Mouse (Mus musculus) frontal cortex, postnatal 10 days (tissue): ENCODE results near the gene Efs.
A peak's percentile ranks its signal among the peaks of the same experiment; 100 is the strongest.
"Not testable (repeated sequence)": the region's sequence is repeated elsewhere in the genome, so short reads cannot be mapped to it uniquely, and the experiment has no call there.

Source experiments
- DNase-seq, 2 experiments: peaks; one replicate each; pipeline ENCODE4 v3.0.0; 2022; ENCODE audit warnings: low spot score in 2 of 2, mixed read lengths in 1 of 2

Gene Efs

DNA sequence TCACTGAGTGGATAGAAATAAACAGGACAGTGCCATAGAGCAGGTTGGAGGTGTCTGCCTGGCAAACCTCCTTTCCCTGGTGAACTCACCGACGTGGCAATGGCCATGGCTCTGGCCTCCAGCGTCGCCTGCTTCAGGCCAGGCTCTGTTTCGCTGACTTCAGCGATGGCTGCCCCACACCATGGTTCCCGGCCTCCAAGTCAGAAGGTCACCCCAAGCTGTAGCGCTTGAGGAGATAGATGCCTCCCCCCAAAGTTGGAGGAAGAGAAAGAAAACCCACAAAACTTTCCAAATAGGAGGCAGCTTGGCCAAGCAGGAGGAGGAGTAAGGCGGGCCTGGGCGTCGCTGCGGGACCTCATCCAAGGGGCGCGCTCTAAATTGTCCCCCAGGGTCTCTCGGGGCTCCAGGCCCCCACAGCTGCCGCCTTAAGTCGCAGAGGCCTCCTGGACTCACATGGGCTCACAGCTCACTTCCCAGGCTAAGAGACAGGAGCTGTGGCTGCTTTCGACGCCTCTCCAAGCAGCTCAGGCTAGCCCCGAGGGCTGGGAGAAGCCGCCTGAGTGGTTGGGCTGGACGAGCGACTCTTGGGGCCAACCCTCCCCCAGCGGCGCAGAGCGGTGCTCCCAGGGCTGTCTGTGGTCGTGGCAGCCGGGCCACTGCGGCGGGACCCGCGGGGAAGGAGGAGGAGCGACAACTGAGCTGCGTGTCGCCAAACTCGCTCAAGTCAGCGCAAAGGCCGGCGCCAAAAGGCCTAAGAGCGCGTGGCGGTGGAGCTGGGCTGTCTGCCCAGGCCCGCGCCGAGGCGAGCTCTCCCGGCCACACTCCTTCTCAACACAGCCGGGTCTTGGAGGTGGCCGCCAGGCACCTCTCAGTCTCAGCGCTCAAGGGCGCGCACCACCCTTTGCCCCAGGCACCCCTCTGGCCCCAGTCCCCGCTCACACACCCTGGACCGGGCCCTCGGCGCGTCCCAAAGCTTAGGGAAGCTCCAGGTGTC, at the start of gene Efs:
TSS of gene Efs (minus strand) at position 778 of the 994 bp plus-strand sequence.
- DNase-seq: peak in 1 of 2 experiments; percentile 52

DNA sequence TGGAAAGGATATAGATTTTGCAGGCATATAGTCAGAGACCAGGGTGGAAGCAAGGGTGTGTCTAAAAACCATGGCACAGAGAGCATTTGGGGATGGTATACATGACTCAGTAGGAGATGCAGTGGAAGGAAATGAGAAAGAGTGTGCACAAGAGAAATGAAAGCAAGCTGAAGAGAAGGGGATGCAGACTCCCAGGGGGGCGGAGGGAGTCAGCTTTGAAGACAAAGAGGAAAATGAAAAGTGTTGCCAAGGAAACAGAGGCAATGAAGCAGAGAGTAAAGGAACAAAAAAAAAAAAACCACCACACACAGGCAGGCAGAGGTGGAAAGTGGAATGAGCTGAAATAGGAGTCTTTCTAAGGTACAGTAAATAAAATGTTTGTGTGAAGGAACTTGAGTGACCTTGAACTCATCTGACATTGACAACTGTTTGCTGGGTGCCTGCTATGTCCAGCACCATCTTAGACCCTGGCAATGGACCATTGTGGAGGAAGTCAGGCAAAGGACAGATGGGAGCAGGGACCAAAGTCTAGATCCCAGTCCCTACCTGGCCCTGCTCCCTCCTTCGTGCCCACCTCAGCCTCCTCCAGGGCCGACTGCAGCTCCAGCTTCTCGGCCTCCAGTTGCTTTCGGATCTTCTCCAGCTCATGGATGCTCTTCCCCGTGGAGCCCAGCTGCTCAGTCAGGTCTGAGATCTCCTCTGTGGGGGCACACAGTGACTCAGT, 48.3 kb upstream of the Efs start:
- peak; percentile 47 to 55 for DNase-seq

DNA sequence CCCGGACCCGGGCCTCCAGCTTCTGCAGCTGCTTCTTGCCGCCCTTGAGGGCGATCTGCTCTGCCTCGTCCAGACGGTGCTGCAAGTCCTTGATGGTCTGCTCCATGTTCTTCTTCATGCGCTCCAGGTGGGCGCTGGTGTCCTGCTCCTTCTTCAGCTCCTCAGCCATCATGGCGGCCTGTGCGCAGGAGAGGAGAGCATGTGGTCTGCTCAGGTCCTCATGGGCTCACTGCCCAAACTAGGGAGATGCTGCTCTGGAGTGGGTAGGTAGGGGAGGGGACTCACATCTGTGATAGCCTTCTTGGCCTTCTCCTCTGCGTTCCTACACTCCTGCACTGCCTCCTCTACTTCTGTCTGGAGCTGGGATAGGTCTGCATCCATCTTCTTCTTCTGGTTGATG, 46.9 kb upstream of the Efs start:
- DNase-seq: not testable (repeated sequence)

DNA sequence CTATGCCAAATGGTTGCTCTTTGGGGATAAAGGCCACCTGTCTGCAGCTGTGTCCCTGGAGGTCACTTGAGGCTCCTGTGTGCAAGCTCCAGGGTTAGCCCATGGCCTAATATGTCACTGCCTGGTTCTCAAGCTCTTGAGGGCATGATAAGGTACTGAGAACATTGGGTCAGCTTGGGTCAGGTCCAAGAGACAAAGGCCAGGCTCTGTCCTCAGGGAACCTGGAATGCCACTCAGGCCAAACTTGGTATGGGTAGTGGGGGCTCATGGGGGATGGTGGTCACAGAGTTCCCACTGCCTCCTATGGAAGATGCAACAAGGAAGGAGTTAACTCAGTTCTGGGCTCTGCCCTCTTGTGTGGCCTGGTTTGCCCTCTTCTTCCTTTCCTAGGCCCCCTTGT, 42.4 kb upstream of the Efs start:
- DNase-seq: no peak

DNA sequence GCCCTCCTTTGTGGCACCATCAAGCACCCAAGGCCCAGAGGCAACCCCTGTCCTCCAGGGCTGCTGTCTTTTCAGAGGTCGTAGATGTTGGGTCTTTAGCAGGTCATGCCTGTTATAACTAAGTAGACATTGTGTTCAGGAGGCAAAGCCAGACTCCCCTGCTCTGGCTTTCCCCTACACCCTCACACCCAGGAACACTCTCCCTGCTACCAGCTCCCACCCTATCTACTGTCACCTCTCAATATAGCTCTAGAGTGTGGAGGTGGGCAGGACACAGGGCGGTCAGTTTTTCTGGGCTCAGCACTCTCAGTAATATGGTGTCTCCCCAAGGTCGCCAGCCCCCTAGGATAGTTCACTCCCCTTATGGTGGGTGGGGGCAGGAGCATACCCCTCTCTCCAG, 41.9 kb upstream of the Efs start:
- no peak for DNase-seq

DNA sequence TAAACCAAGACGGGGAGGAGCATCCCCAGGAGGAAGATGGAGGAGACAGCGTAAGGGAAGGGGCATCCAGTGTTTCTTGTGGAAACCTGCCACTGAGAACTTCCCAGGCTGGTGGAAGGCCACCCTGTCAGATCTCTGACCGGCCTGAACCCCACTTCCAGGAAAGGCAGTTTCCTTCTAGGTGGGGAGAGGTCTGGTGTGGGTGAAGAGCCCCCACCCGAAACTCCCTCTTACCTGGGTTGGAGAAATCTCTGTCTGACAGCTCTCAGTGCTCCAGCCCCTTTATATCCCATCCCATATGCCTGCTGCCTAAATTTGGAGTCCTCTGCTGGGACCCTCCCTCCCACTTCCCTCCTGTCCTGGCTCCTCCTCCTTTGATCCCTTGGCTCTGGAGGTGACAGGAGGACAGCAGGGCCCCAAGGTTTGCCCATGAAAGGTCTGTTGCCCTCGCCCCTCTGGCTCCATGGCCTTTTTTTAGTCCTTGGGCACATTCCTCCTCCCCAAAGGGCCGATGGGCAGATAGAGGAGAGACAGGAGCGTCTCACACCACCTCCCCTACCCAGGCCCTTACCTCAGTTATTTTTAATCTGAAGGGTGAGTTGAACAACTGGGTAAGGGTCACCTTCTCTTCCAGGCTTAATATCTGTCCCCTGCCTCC, 40.5 kb upstream of the Efs start, which contains the start of gene Myh6:
TSS of gene Myh6 (minus strand) at position 608 of the 658 bp plus-strand sequence.
- no peak for DNase-seq

DNA sequence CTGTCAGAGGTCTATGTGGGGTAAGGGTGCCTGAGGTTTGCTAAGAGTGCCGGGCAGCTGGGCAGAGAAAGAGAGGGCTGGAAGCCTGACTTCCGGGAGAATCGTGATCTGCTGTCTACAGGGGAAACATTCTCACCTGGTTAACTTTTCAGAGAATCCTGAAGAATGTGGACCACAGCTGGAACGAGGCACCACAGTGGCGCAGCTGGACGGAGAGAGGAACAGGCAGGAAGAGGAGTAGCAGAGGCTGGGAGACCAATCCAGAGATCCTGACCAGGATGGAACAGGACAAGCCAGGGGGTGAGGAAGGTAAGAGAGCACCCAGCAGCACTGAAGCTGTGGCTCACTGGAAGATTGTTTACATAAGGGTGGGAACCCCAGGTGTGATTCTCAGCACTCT, 39.7 kb upstream of the Efs start:
- DNase-seq: no peak

DNA sequence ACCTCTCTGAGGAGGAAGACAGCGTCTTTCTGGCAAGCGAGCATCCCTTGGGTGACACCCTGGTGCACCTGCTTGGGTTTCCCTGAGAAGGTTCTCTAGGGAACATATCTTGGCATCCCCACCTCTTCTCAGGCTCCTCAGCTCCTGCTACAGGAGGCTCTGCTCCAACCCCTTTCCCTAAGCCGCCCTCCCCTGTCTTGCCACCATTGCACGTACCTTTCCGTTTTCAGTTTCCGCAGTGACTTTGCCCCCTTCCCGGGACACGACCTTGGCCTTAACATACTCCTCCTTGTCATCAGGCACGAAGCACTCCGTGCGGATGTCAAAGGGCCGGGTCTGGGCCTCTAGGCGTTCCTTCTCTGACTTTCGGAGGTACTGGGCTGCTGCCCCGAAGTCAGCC, 39.1 kb upstream of the Efs start:
- DNase-seq: no peak

DNA sequence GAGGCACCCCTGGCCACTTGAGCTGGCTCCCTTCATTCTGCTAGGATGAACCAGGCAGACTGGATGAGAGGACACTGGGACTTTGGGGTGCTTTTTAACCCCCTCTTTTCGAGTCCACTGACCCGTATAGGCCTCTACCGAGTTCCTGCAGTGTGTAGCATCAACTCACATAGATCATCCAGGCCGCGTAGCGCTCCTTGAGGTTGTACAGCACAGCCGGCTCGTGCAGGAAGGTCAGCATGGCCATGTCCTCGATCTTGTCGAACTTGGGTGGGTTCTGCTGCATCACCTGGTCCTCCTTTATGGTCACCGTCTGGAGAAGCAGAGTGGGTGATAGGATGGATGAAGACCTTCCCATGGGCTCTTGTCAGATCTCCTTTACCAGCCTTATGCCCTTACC, 37.8 kb upstream of the Efs start:
- DNase-seq: no peak

DNA sequence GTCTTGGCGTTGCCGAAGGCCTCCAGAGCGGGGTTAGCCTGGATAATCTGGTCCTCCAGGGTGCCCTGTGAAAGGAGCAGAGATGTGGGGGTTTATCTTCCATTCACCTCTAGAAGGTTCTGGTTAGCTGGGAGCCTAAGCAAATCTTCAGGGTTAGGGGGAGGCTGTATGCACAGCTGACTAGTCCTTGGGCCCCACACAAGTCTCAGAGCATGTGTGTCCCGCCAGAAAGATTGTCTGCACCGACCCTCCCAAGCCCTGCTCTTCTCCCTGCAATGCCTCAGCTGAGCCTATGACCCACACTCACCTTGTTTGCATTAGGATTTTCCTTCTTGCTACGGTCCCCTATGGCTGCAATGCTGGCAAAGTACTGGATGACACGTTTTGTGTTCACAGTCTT, 36.8 kb upstream of the Efs start:
- DNase-seq: no peak

DNA sequence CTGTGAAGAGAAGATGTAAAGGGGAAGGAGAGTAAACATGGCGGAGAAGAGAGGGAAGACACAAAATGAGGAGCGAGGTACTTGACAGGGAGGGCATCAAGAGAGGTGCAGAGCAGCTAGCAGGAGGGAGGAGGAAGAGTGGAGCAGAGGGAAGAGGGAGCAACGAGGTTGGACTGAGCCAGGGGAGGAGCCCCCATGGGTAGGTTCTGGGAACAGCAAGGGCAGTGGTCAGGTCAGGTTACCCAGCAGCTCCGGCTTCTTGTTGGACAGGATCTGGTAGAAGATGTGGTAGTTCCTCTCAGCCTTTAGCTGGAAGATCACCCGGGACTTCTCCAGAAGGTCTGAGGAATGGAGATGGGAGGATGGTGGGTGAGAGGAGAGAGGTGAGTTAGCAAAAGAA, 35.6 kb upstream of the Efs start:
- DNase-seq: no peak

DNA sequence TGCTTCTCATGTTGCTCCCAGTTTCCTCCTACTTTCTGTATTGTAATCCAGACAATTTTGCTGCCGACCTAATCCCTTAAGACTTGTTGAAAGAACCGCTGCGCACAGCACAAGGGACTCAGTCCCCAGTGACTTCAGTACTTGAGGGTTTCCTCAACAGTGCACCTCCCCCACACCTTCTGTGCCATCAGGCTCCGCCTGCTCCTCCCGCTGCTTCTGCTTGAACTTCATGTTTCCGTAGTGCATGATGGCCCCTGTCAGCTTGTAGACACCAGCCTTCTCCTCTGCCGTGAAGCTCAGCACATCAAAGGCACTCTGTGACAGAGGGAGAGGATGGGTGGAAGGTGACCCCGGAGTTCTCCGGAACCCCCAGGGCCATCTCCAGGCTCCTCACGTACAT, 34.8 kb upstream of the Efs start:
- no peak for DNase-seq

DNA sequence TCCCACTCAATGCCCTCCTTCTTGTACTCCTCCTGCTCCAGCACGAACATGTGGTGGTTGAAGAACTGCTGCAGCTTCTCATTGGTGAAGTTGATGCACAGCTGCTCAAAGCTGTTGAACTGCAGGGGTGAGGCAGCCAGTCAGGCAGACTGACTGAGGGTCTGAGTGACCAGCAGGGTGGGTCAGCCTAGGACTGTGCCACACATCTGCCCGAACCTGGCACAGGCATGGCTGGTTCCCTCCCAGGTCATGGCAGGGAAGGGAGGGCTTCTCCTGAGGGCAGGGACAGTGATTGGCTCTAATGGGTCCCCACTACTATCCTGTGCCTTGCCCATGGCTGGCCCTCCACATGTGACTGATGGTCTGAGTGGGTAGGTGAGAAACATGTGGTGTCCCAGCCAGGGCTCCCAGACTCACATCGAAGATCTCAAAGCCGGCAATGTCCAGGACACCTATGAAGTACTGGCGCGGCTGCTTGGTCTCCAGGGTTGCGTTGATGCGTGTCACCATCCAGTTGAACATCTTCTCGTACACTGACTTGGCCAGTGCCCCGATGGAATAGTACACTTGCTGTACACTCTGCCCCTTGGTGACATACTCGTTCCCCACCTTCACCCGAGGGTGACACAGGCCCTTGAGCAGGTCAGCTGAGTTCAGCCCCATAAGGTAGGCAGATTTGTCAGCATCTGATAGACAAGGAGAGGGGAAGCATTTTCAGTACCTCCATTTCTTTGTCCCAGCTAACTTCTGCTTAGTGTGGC, 34.1 kb upstream of the Efs start:
- DNase-seq: not testable (repeated sequence)

DNA sequence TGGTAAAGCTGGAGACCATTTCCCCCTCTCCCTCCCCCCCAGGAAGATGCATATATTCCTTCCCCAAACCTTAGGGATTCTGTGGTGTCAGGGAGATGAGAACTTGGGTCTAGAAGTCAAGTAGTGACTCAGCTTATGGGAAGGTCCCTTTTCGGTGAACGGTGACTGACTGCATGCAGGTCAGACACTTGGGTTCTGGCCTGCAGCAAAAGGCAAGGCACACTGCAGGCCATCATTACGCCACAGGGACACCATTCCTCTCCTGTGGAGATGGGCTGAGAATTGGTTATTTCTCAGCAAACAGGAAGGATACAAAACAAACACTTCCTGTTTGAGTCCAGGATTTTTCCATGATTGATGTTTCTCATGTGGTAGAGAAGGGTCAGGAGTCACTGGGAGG, 33.3 kb upstream of the Efs start:
- no peak for DNase-seq

DNA sequence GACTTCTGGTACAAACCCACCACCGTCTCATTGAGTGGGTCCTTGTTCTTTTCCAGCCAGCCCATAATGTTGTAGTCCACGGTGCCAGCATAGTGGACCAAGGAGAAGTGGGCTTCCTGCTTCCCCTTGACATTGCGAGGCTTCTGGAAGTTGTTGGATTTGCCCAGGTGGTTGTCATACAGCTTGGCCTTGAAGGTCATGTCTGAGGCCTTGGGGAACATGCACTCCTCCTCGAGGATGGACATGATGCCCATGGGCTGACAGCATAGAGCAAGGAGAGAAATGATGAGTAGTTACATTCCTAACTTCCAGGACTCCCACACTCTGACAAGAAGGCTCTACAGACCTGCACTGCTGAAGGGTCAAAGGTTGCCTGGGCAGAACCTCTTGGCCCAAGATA, 32.6 kb upstream of the Efs start:
- DNase-seq: no peak

DNA sequence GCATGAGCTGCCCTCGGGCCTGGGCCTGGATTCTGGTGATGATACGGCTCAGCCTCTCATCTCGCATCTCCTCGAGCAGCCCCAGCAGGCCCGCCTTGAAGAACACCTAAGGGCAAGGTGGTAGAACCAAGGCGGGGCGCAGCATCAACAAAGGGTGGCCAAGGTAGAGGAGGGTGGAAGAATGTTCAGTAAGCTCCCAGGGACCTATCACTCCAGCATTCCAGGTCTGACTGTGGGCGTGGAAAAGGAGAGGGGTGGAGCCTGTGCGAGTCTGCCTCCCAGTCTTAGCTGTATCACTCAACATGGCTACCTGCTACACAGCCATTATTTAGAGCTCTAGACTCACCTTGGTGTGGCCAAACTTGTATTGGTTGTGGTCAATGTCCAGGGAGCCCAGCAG, 30.6 kb upstream of the Efs start:
- no peak for DNase-seq

DNA sequence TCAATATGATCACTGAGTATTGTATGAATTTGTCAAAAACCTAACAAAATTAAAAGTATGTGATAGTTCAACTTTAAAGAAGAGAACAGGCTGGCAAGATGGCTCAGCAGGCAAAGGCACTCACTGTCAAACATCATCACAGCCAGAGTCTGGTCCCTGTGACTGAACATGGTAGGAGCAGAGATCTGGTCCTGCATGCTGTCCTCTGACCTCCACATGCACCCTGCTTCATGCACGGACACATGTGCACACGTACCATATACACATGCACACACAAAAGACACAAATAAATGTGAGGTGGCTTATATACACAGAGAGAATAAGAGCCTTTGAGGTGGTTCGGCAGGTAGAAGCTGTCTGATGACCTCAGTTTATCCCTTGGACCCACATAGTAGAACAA, 29.6 kb upstream of the Efs start:
- no peak for DNase-seq

DNA sequence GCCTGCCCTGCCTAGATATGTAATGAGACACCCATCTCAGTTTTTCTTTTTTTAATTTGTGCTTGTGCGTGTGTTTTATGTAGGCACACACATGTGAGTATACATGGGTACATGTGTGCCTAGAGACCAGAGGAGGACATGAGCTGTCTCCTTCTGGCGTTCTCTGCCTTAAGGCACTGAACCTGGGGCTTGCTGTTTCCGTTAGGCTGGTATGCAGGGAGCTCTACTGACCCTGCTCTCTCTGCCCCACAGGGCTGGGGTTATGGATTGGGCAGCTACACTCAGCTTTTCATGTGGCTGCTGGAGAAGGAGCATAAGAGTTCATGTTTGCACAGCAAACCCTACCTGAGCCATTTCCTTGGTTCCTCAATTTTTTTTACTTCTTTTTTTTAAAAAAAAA, 28.5 kb upstream of the Efs start:
- no peak for DNase-seq

DNA sequence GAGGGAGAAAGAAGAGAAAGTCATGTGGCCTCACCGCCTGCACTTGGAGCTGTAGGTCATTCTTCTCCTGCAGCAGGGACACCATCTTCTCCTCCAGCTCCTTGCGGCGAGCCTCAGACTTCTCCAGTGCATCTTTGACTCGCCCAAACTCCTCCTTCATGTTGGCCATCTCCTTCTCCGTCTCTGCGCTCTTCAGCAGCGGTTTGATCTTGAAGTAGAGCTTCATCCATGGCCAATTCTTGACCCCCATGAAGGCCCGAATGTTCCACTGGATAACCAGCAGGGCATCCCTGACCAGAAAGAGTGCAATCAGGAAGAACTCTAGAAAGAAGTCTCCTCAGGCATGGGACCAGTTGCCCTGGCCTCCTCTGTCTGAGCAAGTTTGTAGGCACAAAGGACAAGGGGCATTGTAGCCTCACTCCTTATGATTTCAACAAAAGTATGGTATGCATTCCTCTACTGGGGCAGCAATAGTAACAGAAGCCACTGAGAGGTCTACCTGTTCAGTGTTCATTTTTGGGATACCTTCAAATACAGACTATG, 27.8 kb upstream of the Efs start:
- DNase-seq: no peak

DNA sequence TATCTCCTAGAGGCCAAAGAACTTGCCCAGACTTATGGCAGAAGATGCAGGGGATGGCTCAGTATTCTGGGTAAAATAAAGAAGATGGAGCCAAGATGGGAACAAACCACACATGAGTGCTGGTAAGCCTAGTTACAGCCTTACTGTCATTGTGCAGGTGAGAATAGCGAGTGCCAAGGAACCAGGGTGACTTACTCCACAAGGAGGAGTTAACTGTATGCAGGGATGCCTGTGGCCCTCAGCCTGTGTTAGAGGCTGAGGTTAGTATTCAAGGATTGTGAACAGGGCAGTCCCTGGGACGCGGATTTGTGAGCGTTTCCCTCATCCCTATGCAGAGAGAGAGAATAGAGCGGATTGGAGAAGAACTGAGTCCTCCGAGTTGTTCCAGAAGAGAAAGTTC, 25.7 kb upstream of the Efs start:
- no peak for DNase-seq

DNA sequence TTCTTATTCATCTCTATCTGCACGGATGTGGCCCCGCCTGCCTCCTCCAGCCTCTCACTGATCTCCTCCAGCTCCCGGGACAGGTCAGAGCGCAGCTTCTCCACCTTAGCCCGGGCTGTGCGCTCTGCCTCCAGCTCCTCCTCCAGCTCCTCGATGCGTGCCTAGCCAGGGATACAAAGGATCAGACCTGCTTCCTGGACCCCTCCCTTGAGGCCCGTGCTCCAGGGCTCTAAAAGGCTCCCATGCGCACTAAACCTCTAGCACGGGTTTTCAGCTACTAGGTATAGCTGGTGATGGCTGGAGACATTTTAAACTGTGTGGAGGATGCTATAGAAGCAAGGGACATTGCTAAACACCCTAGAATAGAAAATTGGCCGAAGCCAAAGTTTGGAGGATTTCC, 24.6 kb upstream of the Efs start:
- DNase-seq: no peak
